Mouse (Mus musculus): ENCODE results near the gene Hbq1a.
"Not testable (repeated sequence)": the region's sequence is repeated elsewhere in the genome, so short reads cannot be mapped to it uniquely, and the experiment has no call there.

The Hbq1a gene

DNA sequence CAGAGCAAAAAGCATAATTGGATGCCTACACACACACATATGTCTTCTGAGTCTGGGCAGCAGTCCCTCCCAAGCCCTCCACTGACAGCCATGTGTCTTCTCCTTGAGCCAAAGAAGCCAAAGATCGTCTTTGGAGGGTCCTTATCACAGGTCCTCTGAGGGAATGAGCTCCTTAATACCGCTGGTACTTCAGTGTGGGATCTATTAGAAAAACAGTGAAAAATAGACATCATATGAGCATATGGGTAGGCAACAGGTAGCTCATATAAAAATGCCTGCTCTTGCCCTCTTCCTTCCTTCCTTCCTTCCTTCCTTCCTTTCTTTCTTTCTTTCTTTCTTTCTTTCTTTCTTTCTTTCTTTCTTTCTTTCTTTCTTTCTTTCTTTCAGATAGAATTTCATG, 15.3 kb upstream of the Hbq1a start:
- not testable (repeated sequence) for DNase-seq (ENCODE audit: low read depth)

DNA sequence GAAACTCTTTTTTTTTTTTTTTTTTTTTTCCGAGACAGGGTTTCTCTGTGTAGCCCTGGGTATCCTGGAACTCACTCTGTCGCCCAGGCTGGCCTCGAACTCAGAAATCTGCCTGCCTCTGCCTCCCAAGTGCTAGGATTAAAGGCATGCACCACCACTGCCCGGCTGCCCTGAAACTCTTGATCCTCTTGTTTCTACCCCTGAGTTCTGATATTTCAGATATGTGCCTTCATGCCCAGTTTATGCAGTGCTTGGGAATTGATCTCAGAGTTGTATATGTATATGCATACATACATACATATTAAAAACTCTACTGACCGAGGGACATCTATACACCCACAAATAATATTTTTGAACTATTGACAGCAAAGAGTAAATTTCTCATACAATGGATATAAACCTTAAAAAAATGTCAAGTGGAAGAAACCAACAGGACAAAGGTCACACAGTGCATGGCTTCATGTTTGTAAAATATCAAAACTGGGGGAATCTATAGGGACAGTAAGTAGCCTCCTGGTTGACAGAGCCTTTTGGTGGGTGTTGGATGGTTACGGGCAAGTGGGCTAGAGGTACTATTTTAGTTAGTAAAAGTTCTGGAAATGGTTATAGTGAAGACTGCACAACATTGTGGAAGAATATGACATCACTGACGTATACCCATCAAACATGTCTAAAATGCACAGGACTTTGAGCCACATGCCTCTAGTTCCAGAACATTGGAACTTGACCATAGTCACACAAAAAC, 14.7 kb upstream of the Hbq1a start:
- DNase-seq (ENCODE audit: low read depth): no peak

DNA sequence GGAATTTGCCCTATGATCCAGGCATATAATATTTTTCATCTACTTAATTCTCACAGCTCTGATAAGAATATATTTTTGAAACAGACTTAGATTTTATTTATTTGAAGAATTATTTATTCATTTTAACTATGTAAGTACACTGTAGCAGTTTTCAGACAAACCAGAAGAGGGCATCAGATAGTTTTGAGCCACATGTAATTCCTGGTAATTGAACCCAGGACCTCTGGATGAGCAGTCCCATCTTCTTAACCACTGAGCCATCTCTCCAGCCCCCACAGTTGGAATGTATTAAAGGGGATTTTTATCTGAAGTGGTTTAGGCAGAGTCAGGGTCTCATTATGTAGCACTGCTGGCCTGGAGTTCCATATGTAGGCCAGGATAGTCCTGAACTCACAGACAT, 14.0 kb upstream of the Hbq1a start:
- not testable (repeated sequence) for DNase-seq (ENCODE audit: low read depth)

DNA sequence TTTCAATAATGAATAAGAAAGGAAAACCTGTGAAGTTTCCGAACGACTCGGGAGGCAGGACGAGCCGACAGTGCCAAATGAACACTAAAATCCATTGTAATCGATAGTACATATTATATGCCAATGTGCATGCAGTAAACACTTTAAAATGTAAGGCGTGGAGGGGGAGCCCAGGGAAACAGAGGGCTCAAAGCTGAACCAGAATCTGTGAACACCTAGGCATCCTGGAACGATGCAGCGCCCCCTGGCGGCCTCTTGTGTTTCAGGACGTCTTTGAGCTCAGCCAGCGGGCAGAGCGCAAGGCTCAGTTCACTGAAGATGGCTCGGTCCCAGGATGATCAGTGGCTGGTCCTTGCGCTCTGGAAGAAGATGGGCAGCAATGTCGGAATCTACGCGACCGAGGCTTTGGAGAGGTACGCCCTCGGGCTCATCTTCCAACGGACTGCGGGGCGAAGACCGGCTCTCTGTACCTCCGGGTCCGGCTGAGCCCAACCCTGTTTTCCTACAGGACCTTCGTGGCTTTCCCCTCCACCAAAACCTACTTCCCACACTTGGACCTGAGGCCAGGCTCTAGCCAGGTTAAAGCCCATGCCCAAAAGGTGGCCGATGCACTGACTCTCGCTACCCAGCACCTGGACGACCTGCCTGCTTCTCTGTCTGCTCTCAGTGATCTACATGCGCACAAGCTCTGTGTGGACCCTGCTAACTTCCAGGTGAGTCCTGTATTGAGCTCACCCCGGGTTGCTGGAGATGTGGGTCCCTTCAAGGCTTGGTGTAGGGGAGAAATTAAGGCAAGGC, 13.0 kb upstream of the Hbq1a start, which contains the start of gene Hbq1b:
TSS of gene Hbq1b (plus strand) at position 271 of the 798 bp plus-strand sequence.
- DNase-seq (ENCODE audit: low read depth): not testable (repeated sequence)

DNA sequence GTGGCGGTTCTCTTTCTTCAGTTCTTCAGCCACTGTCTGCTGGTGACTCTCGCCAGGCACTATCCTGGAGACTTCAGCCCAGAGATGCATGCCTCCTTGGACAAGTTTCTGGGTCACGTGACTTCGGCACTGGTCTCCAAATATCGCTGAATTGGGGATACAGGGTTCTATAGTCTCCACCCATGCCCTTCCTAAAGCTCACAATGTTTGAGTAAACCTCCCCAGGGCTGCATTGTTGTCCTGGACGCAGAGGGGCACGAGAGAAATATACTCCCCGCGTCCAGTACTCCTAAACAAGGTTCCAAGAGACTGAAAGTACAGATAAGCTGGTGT, 12.4 kb upstream of the Hbq1a start:
- no peak for DNase-seq (ENCODE audit: low read depth)

DNA sequence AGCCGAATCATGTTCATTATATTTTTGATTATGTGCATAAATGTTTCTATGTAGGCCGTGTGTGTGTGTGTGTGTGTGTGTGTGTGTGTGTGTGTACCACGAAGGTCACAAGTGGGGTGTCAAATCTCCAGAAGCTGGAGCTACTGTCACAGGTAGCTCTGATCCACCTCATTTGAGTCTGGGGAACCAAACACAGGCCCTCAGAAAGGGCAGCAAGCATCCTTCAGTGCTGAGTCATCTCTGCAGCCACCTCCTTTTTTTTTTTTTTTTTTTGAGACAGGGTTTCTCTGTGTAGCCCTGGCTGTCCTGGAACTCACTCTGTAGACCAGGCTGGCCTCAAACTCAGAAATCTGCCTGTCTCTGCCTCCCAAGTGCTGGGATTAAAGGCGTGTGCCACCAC, 7.0 kb upstream of the Hbq1a start:
- not testable (repeated sequence) for DNase-seq (ENCODE audit: low read depth)

DNA sequence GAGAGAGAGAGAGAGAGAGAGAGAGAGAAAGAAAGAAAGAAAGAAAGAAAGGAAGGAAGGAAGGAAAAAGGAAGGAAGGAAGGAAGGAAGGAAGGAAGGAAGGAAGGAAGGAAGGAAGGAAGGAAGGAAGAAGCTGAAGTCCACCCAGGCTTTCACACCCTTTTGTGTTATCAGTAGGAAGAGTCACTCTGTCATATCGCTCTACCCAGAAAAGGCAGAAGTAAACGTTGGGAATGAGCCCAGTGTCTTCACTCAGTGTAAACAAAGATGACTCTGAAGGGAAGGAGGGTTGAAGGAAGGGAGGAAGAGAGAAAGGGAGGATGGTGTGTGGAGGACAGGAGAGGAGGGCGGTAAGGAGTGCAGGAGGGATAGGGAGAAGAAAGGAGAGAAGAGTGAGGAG, 6.4 kb upstream of the Hbq1a start:
- DNase-seq (ENCODE audit: low read depth): not testable (repeated sequence)

DNA sequence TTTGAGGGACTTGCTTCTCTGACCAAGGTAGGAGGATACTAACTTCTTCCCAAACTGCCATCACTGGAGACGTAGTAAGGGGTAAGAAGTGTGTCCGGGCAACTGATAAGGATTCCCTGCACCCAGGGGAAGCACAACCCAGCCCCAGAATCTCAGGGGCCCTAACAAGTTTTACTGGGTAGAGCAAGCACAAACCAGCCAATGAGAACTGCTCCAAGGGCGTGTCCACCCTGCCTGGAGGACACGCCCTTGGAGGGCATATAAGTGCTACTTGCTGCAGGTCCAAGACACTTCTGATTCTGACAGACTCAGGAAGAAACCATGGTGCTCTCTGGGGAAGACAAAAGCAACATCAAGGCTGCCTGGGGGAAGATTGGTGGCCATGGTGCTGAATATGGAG, 3.7 kb upstream of the Hbq1a start, which contains the start of gene Hba-a2:
TSS of gene Hba-a2 (plus strand) at position 287 of the 400 bp plus-strand sequence.
- not testable (repeated sequence) for DNase-seq (ENCODE audit: low read depth)

DNA sequence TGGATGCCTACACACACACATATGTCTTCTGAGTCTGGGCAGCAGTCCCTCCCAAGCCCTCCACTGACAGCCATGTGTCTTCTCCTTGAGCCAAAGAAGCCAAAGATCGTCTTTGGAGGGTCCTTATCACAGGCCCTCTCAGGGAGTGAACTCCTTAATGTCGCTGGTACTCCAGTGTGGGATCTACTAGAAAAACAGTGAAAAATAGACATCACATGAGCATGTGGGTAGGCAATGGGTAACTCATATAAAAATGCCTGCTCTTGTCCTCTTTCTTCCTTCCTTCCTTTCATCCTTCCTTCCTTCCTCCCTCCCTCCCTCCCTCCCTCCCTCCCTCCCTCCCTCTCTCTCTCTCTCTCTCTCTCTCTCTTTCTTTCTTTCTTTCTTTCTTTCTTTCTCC, 2.5 kb upstream of the Hbq1a start:
- not testable (repeated sequence) for DNase-seq (ENCODE audit: low read depth)

DNA sequence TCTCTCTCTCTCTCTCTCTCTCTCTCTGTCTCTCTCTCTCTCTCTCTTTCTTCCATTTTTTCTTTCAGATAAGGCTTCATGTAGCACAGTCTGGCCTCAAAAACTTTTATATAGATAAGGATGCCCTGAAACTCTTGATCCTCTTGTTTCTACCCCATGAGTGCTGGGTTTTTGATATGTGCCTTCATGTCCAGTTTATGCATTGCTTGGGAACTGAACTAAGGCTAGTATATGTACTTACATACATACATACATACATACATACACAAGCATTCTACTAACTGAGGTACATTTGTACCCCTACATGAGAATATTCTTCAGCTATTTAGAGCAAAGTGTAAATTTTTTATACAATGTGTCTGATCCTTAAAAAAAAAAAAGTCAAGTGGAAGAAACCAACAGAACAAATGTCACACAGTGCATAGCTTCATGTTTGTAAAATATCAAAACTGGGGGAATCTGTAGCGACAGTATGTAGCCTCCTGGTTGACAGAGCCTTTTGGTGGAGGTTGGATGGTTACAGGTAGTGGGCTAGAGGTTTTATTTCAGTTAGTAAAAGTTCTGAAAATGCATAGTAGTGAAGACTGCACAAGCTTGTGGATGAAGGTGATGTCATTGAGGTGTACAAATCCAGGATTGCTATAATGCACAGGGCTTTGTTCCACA, 1.9 kb upstream of the Hbq1a start:
- no peak for DNase-seq (ENCODE audit: low read depth)

DNA sequence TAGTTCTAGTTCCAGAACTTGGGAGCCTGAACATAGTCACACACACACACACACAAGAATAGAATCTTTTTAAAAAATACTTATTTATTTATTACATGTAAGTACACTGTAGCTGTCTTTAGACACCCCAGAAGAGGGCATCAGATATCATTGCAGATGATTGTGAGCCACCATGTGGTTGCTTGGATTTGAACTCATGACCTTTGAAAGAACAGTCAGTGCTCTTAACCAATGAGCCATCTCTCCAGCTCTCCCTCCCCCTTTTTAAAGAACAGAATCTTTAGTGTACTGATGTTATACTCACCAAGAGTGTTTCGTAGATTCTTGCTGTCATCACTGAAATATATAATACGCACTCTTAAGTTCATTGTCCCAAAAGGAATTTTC, 1.3 kb upstream of the Hbq1a start:
- no peak for DNase-seq (ENCODE audit: low read depth)

DNA sequence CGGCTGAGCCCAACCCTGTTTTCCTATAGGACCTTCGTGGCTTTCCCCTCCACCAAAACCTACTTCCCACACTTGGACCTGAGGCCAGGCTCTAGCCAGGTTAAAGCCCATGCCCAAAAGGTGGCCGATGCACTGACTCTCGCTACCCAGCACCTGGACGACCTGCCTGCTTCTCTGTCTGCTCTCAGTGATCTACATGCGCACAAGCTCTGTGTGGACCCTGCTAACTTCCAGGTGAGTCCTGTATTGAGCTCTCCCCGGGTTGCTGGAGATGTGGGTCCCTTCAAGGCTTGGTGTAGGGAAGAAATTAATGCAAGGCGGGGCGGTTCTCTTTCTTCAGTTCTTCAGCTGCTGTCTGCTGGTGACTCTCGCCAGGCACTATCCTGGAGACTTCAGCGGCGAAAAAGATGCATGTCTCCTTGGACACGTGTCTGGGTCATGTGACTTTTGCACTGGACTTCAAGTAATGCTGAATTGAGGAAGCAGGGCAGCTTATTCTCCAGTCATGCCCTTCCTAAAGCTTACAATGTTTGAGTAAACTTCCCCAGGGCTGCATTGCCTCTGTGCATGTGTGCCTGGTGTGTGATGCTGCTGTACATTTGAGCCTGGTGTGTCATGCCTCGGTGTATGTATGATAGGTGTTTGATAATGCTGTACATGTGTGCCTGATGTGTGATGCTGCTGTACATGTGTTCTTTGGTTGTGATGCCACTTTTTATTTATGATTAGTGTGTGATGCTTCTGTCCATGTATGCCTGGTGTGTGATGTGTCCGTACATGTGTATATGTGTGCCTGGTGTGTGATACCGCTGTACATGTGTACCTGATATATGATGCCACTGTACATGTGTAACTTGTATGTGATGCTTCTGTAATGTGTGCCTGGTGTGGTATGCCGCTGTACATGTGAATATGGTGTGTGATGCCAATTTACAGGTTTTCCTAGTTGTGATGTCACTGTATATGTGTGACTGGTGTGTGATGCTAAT, 704 bp downstream of the Hbq1a start:
- no peak for DNase-seq (ENCODE audit: low read depth)

DNA sequence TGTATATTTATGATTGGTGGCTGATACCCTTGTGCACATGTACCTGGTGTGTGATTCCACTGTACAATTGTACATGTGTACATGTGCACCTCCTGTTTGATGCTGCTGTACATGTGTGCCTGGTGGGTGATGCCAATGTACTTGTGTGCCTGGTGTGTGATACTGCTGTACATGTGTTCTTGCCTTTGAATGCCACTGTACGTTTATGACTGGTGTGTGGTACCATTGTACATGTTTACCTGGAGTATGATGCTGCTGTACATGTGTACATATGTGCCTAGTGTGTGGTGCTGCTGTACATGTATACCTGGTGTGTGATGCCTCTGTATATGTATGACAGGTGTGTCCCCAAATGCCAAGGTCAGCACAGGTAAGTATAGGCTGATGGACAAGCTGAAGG, 1.6 kb downstream of the Hbq1a start:
- no peak for DNase-seq (ENCODE audit: low read depth)

DNA sequence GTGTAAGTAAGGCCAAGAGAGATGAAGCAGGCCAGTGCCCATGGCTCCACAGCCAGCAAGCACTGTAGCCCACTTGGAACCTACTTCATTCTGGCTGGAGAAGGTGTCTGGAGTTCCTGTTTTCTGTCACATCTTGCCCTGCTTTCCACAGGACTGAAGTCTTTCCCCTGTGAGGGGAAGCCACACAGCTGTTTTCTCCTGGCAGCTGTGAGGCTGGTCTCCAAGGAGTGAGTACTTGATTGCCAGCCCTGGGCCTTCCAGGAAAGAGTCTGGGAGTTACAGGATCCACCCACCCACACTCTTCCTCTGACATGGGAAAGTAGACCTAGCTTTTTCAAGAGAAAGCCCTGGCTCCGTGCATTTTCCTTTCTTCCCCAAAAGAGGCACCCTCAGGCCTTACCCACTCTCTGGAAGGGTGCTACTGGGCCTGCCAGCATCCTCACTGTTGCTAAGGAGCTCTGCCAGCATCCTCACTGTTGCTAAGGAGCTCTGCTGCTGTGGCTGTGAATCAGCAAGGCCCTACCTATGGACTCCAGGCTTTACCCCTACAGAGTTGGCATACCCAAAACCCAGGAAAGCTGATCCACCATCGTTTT, 3.1 kb downstream of the Hbq1a start:
- no peak for DNase-seq (ENCODE audit: low read depth)

DNA sequence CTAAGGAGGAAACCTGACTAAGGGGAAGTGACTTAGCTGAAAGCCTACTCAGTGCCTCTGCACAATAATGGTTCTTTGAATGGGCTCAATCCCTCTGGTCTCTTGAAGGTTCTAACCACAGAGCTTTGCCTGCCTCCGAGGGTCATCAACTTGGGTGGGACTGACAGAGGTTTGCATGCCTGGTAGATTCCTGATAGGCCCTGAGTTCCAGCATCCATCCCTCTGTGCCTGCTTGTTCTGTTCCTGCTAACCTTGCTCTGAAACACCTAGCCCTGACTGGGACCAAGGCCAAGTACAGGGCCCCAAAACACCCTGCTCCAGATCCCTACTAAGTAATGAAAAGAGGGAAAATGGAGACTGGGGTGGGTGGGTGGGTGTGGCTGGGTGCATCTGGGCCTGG, 3.6 kb downstream of the Hbq1a start:
- no peak for DNase-seq (ENCODE audit: low read depth)

DNA sequence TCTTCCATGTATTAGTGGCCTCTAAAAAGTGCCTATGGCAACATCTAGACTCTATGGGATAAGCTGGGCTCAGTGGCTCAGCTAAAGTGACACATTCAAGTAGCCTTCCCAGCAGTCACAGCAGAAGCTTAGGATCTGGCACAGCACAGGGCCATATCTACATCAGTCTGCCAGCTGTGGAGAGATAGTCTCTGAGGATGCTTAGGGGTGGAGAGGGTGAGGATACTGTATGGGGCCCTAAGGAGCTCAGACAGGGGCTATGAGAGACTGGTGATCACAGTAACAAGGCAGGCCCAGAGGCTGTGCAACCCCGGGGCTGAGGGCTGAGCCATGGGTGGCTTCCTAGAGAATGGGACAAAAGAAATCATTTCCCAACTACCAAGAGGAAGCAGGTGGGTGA, 7.1 kb downstream of the Hbq1a start:
- DNase-seq (ENCODE audit: low read depth): no peak

DNA sequence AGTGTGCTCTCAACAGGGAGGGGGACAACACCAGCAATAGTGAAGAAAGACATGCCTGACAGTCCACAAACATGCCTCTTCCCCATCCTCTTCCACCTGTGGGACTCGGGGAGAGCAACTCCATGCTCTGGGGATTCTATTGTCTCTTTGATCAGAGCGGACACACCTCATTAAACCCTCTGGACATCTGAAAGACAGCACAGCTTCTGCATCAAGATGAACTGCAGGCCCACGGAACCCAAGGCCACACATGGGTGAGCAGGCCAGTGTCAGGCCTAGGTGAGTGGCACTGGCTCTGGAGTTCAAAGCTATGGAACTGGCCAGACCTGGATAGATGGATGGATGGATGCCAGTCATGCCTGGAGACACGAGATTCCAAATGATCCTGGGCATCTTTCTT, 9.6 kb downstream of the Hbq1a start:
- DNase-seq (ENCODE audit: low read depth): no peak

DNA sequence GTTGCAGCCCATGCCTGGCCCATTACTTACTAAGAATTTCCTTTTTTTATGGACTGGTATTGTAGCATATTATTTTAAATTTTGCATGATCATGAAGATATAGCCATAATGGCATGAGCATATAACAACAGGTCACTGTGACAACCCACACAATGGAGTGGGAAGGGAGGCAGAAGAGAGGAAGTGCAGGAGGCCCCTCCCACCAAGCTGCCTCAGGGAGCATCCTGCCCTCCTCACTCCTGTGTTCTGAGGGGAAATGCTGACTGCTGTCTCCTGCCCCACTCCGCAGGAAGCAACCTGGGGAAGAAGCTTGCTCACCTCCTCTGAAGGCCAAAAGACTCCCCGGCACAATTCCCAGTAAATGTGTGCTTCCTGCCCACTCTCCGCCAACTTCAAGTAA, 10.1 kb downstream of the Hbq1a start:
- DNase-seq (ENCODE audit: low read depth): no peak

DNA sequence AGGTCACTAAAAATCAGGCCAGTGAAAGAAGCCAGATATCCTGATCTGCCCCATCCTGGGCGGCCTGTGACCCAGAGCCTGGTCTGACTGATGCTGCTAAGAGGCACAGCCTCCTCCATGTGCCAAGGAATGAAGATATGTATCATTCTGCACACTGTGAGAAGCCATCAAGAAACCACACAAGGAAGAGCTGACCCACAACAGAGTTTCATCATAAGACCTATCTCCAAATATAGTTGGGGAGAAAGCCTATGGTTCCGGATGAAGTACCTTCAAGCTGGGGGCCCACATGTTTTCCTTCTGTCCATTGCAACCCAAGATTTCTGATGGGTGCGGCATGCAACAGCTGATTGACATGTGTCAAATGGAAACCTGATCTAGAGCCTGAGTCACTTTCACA, 16.1 kb downstream of the Hbq1a start:
- no peak for DNase-seq (ENCODE audit: low read depth)

DNA sequence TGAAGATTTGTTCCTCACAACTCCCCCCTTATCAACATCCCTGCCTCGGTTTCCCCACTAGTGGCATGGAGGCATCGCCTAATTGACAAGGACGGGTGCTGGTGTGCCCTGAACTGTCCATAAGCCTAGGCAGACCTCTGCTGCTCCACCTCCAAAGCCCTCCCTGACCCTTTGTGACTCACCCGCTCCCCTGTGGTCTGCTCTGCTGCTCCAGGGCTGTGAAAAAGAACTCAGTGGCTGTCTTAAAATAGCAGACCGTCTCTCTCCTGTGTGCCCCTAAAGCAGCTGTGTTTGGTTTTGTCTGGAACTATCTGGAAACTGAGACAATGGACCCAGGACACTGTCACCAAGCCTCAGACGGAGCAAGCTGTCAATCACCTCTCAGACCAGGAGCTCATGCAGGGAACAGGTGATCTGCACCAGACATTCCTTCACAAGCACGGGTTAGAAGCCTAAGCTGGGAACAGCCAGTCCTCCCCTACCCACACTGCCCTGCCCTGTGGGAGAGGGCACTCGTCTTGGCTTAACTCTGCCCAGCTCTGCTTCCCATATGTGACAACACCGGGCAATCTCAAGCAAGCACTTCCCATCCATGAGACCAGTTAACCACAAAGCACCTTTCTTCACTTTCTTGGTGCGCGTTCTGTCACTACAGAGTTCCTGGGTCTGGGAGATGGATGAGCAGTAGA, 20.8 kb downstream of the Hbq1a start:
- no peak for DNase-seq (ENCODE audit: low read depth)

DNA sequence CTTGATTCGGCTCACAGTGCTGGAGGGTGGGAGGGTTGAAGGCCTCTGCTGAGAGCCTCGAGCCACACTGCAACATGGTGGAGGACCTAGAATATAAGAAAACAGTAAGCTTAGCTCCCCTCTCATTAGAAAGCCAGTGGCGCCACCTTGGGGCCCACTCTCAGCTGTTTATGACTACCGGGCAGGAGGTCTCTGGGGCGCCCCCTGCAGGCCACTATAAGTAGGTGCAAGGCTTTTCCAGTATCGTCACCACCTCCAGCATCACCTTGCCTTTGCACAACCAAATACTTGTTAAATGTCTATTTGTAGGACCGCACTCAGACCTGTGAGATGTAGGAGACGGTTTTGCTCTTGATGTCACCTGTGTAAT, 21.3 kb downstream of the Hbq1a start:
- DNase-seq (ENCODE audit: low read depth): peak; percentile 79

Measured in c-Kit-positive CD71-positive TER-119-negative erythroid progenitor cells, embryonic 14.5 days (primary cell).